Comparison of ENCODE assay signal across 17 mouse cellular contexts in the genomic region with DNA sequence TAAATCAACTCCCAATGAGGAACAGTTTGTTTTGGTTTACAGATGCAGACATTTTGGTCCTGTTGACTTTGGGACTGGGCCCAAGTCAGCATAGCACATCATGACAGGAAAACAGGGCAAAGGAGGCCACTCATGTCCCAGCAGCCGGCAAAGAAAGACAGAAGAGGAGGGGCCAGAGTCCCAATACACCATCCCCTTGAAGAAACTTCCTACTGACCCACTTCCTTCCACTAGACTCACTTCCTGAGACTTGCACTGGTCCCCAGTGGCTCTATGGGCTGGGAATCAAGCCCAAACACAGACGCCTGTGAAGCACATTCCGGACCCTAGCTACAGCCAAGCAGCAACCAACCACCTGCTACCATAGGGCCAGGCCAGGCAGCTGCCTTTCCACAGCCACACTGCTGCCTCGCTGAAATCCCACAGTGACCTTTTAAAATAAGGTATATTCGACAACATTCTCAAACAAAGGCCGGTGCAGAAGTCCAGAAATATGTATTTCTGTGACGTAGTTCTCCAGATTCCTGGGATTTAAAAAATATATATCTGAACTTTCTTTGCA. TPM values are rescaled to one million over a fixed set of nuclear protein-coding genes. Genes with fewer than 3 reads are reported as not detected.
DNase-seq lines count a peak whose midpoint lies in the region.
"Had no signal": no experiment of that assay in that cellular context is flagged by ENCODE, and none has a peak within 500 bp of the region (broad histone marks: within the 10 kb centered on the region; RNA-seq: fewer than 3 reads in every experiment).

No protein-coding gene starts in this region.

- intact Hi-C loops in heart, postnatal 25 days (cut with DNase I), result no loop called here

- peak; percentile 32 to 67 for DNase-seq in heart, adult 18-20 months
- no peak for DNase-seq in heart, postnatal 25 days (ENCODE audit: low spot score)
- DNase-seq in gastrocnemius, postnatal 25 days, result peak; percentile 36
- DNase-seq in kidney, adult 8-10 months, result peak; percentile 13 to 16
- peak; percentile 9 to 52 for DNase-seq in kidney, postnatal 25 days
- DNase-seq in spleen, postnatal 14 days (ENCODE audit: low spot score in 2 of 2), result no peak
- no peak for DNase-seq in urinary bladder, postnatal 4 days (ENCODE audit: low spot score in 2 of 2)
- DNase-seq in right cerebral cortex, postnatal 10 days (ENCODE audit: low spot score in 2 of 2), result no peak
- DNase-seq: adrenal gland, postnatal 36 days; cerebellum, adult 11-12 months; cerebellum, postnatal 36 days; layer of hippocampus, adult 9-11 months; liver, postnatal 0 days; lung, postnatal 10 days; right cerebral cortex, postnatal 14 days; spleen, adult 18-20 months had no signal

RNA-seq across cellular contexts. Expression of a gene that starts 38.8 kb away (rescaled TPM):
- 10 to 100 TPM; 12.8 to 13.0 TPM for total RNA-seq in heart, adult 18-20 months (2021)
- 10 to 100 TPM; 13.9 to 14.3 TPM for total RNA-seq in heart, postnatal 25 days (2021)
- total RNA-seq in gastrocnemius, postnatal 25 days (2021), result 10 to 100 TPM in 1 of 2 experiments, 1 to 10 TPM in 1; 6.4 to 11.3 TPM
- total RNA-seq: MEL had no signal

Comparison
In these comparisons a context has a peak if more than half of its experiments do, and no peak if none do; other contexts are left out.
1. DNase-seq: peak in heart, adult 18-20 months (2 of 2), gastrocnemius, postnatal 25 days (single experiment), kidney, adult 8-10 months (2 of 2) and kidney, postnatal 25 days (2 of 2); none in heart, postnatal 25 days (single experiment), spleen, postnatal 14 days (0 of 2), urinary bladder, postnatal 4 days (0 of 2) and right cerebral cortex, postnatal 10 days (0 of 2).